Comparison of ENCODE assay signal across 8 mouse cellular contexts in the genomic region with DNA sequence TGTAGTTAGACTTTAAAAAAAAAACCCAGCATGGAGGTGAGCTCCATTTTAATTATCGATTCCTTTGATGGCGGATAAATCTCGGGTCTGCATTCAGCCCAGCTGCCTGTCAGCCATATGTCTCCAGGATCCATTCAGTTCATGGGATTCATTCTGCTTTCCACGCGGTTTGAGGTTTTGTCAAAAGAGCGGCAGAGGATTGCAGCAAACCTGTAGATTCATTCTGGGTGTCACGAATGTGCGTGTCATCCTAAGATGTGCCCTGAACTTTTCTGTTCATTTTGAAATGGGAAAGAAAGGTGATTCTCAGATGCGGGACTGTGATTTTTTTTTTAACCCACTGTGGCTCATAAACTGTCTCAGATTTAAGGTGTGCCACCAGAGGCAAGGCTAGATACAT.
DNase-seq lines count a peak whose midpoint lies in the region; ATAC-seq lines count a peak whose summit lies in the region.

No protein-coding gene starts in this region.

- H3K27me3 ChIP-seq in kidney, embryonic 14.5 days (ENCODE audit: control insufficient read depth, insufficient read depth, low read length) = no peaks in the 10 kb centered on the region
- no peaks in the 10 kb centered on the region for H3K27me3 ChIP-seq in embryonic facial prominence, embryonic 11.5 days (ENCODE audit: control insufficient read depth, insufficient read depth, low read length)
- H3K27me3 ChIP-seq in hindbrain, embryonic 12.5 days = no peaks in the 10 kb centered on the region
- no peaks in the 10 kb centered on the region for H3K27me3 ChIP-seq in midbrain, embryonic 14.5 days (ENCODE audit: control insufficient read depth, insufficient read depth, low read length)

- peaks cover 17% of the 10 kb centered on the region; the same call in 1 of the 2 replicates for H3K4me1 ChIP-seq in kidney, embryonic 14.5 days (ENCODE audit: control insufficient read depth, insufficient read depth, low read length)
- no peaks in the 10 kb centered on the region for H3K4me1 ChIP-seq in embryonic facial prominence, embryonic 11.5 days (ENCODE audit: control insufficient read depth, insufficient read depth, low read length)
- peaks cover 26% of the 10 kb centered on the region for H3K4me1 ChIP-seq in hindbrain, embryonic 12.5 days
- H3K4me1 ChIP-seq in midbrain, embryonic 14.5 days (ENCODE audit: control insufficient read depth, insufficient read depth, low read length) = peaks cover 28% of the 10 kb centered on the region

- no peak for ATAC-seq in kidney, embryonic 14.5 days (ENCODE audit: low FRiP score, low TSS enrichment)
- ATAC-seq in embryonic facial prominence, embryonic 11.5 days (replicated peaks; ENCODE audit: insufficient number of reproducible peaks, low FRiP score, low TSS enrichment, low read depth) = no peak
- no peak for ATAC-seq in hindbrain, embryonic 12.5 days (ENCODE audit: low FRiP score)
- ATAC-seq in midbrain, embryonic 14.5 days (ENCODE audit: low FRiP score, low TSS enrichment) = no peak

- peak overlapping the region; percentile 71 for H3K4me2 ChIP-seq in kidney, embryonic 14.5 days (replicated peaks; ENCODE audit: low read depth, low read length)
- H3K4me2 ChIP-seq in embryonic facial prominence, embryonic 11.5 days (ENCODE audit: low read depth, low read length) = peak overlapping the region; percentile 31
- H3K4me2 ChIP-seq in hindbrain, embryonic 12.5 days (replicated peaks) = peak overlapping the region; percentile 56
- H3K4me2 ChIP-seq in midbrain, embryonic 14.5 days (ENCODE audit: low read length) = peak overlapping the region; percentile 76

- H3K4me3 ChIP-seq in kidney, embryonic 14.5 days (ENCODE audit: low read length) = peak overlapping the region; percentile 57
- peak overlapping the region; percentile 31 for H3K4me3 ChIP-seq in embryonic facial prominence, embryonic 11.5 days (ENCODE audit: low read depth, low read length)
- peak overlapping the region; percentile 58 for H3K4me3 ChIP-seq in hindbrain, embryonic 12.5 days
- peak overlapping the region; percentile 64 for H3K4me3 ChIP-seq in midbrain, embryonic 14.5 days (replicated peaks; ENCODE audit: low read depth, low read length)

- H3K9me3 ChIP-seq in kidney, embryonic 14.5 days (ENCODE audit: control insufficient read depth, low read length) = no peaks in the 10 kb centered on the region
- no peaks in the 10 kb centered on the region for H3K9me3 ChIP-seq in embryonic facial prominence, embryonic 11.5 days (replicated peaks; ENCODE audit: control insufficient read depth, low read length)
- no peaks in the 10 kb centered on the region for H3K9me3 ChIP-seq in hindbrain, embryonic 12.5 days (replicated peaks)
- no peaks in the 10 kb centered on the region for H3K9me3 ChIP-seq in midbrain, embryonic 14.5 days (ENCODE audit: control insufficient read depth, low read length)

- DNase-seq in kidney, postnatal 10 days = no peak
- peak; percentile 48 for DNase-seq in embryonic facial prominence, embryonic 11.5 days (ENCODE audit: low spot score)
- peak; percentile 73 for DNase-seq in midbrain, embryonic 14.5 days
- no peak for DNase-seq in B cell, adult 2 months
- DNase-seq in yolk sac, embryonic 10.5 days (ENCODE audit: low spot score) = no peak
- no peak for DNase-seq in adrenal gland, adult 18-20 months (ENCODE audit: low spot score in 2 of 2)

- no peaks in the 10 kb centered on the region for H3K36me3 ChIP-seq in kidney, embryonic 14.5 days (ENCODE audit: control insufficient read depth, insufficient read depth, low read length)
- no peaks in the 10 kb centered on the region for H3K36me3 ChIP-seq in embryonic facial prominence, embryonic 11.5 days (replicated peaks; ENCODE audit: control insufficient read depth, insufficient read depth, low read depth, low read length)
- H3K36me3 ChIP-seq in hindbrain, embryonic 12.5 days = no peaks in the 10 kb centered on the region
- H3K36me3 ChIP-seq in midbrain, embryonic 14.5 days (ENCODE audit: control insufficient read depth, insufficient read depth, low read length) = no peaks in the 10 kb centered on the region

- WGBS in kidney, embryonic 14.5 days = 39% methylated on average over 9 of the region's 9 CpGs
- WGBS in embryonic facial prominence, embryonic 11.5 days = 48% methylated on average over 9 of the region's 9 CpGs
- WGBS in hindbrain, embryonic 12.5 days = 45% methylated on average over 9 of the region's 9 CpGs
- 18% methylated on average over 9 of the region's 9 CpGs for WGBS in midbrain, embryonic 14.5 days

- peak overlapping the region; percentile 69; the same call in 1 of the 2 replicates for H3K9ac ChIP-seq in kidney, embryonic 14.5 days (ENCODE audit: low read depth, low read length)
- peak overlapping the region; percentile 35 for H3K9ac ChIP-seq in embryonic facial prominence, embryonic 11.5 days (replicated peaks; ENCODE audit: low read length)
- peak overlapping the region; percentile 77 for H3K9ac ChIP-seq in hindbrain, embryonic 12.5 days
- H3K9ac ChIP-seq in midbrain, embryonic 14.5 days (replicated peaks; ENCODE audit: low read length) = peak overlapping the region; percentile 80

- H3K27ac ChIP-seq in kidney, embryonic 14.5 days (ENCODE audit: low read depth, low read length) = no peak overlapping the region
- no peak overlapping the region for H3K27ac ChIP-seq in embryonic facial prominence, embryonic 11.5 days (replicated peaks; ENCODE audit: low read depth, low read length)
- peak overlapping the region; percentile 93 for H3K27ac ChIP-seq in hindbrain, embryonic 12.5 days
- peak overlapping the region; percentile 96 for H3K27ac ChIP-seq in midbrain, embryonic 14.5 days (replicated peaks; ENCODE audit: low read depth, low read length)

Comparison
In these comparisons a context has a peak if more than half of its experiments do, and no peak if none do; other contexts are left out.
1. H3K27ac ChIP-seq: peak in hindbrain, embryonic 12.5 days (single experiment) and midbrain, embryonic 14.5 days (single experiment); none in kidney, embryonic 14.5 days (single experiment) and embryonic facial prominence, embryonic 11.5 days (single experiment).
2. DNase-seq: peak in embryonic facial prominence, embryonic 11.5 days (single experiment) and midbrain, embryonic 14.5 days (single experiment); none in kidney, postnatal 10 days (single experiment), B cell, adult 2 months (0 of 2), yolk sac, embryonic 10.5 days (single experiment) and adrenal gland, adult 18-20 months (0 of 2).
3. Peak in every context shown above with its lines, with median percentiles within 50 percentile points of each other: H3K4me2 ChIP-seq, H3K4me3 ChIP-seq and H3K9ac ChIP-seq.